Mouse (Mus musculus): ENCODE results near the gene Mrpl33. TPM values are rescaled to one million over a fixed set of nuclear protein-coding genes. Genes with fewer than 3 reads are reported as not detected.

The Mrpl33 gene
- polyA plus RNA-seq, 1 experiment from 2014 or later = 323 TPM

DNA sequence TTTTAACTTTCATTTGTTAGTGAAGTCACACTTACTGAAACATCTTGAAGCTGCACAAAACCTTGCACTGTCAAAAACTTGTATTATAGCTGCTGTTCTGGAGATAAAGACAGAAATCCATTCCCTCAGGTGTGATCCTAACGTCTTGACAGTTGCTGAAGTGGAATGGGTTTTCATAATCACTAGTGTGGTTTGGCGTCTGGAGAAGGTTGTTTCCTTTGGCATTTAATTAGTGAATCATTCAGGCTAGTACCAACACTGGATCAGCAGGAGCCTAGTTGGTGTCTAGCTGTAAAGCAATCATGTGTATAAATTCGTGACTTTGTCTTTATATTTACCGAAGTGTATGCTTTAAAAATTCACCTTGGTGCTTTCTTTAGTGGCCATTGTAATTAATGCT, 102.2 kb downstream of the Mrpl33 start:
- Histone ChIP-seq H3K4me2 (peak overlapping the region; percentile 83; the same call in 1 of the 2 replicates), H3K9me3 (replicated peaks; ENCODE audit: control insufficient read depth, low read length) (no peaks in the 10 kb centered on the region), H3K4me3 (ENCODE audit: low read depth, low read length) (no peak overlapping the region), H3K27me3 (ENCODE audit: control insufficient read depth, insufficient read depth, low read length) (no peaks in the 10 kb centered on the region), H3K36me3 (ENCODE audit: control insufficient read depth, insufficient read depth, low read length) (no peaks in the 10 kb centered on the region; the same call in 1 of the 2 replicates), H3K27ac (ENCODE audit: low read depth, low read length) (no peak overlapping the region), H3K4me1 (ENCODE audit: control insufficient read depth, insufficient read depth, low read length) (no peaks in the 10 kb centered on the region), H3K9ac (ENCODE audit: low read depth, low read length) (no peak overlapping the region)
- ATAC-seq (replicated peaks; ENCODE audit: insufficient number of reproducible peaks, low FRiP score, low TSS enrichment) = no peak
- 54% methylated on average over 4 of the region's 4 CpGs for WGBS (ENCODE audit: insufficient replicate concordance)

GRCm38 (mm10) chr5:31699397-31699796, 102.7 kb downstream of the Mrpl33 start:
- Histone ChIP-seq H3K4me1 (ENCODE audit: control insufficient read depth, insufficient read depth, low read length) (no peaks in the 10 kb centered on the region), H3K4me3 (ENCODE audit: low read depth, low read length) (no peak overlapping the region), H3K4me2 (no peak overlapping the region), H3K36me3 (ENCODE audit: control insufficient read depth, insufficient read depth, low read length) (peaks cover 3% of the 10 kb centered on the region; the same call in 1 of the 2 replicates), H3K9ac (ENCODE audit: low read depth, low read length) (no peak overlapping the region), H3K9me3 (replicated peaks; ENCODE audit: control insufficient read depth, low read length) (no peaks in the 10 kb centered on the region), H3K27ac (ENCODE audit: low read depth, low read length) (no peak overlapping the region), H3K27me3 (ENCODE audit: control insufficient read depth, insufficient read depth, low read length) (no peaks in the 10 kb centered on the region)
- no peak for ATAC-seq (replicated peaks; ENCODE audit: insufficient number of reproducible peaks, low FRiP score, low TSS enrichment)

- Histone ChIP-seq H3K4me3 (ENCODE audit: low read depth, low read length) (no peak overlapping the region), H3K4me2 (no peak overlapping the region), H3K9ac (ENCODE audit: low read depth, low read length) (no peak overlapping the region), H3K4me1 (ENCODE audit: control insufficient read depth, insufficient read depth, low read length) (no peaks in the 10 kb centered on the region), H3K27ac (ENCODE audit: low read depth, low read length) (no peak overlapping the region), H3K27me3 (ENCODE audit: control insufficient read depth, insufficient read depth, low read length) (no peaks in the 10 kb centered on the region), H3K36me3 (ENCODE audit: control insufficient read depth, insufficient read depth, low read length) (peaks cover 3% of the 10 kb centered on the region; the same call in 1 of the 2 replicates), H3K9me3 (replicated peaks; ENCODE audit: control insufficient read depth, low read length) (no peaks in the 10 kb centered on the region)
- no peak for ATAC-seq (replicated peaks; ENCODE audit: insufficient number of reproducible peaks, low FRiP score, low TSS enrichment)
- 79% methylated on average over 5 of the region's 5 CpGs for WGBS (ENCODE audit: insufficient replicate concordance)
Measured at GRCm38 (mm10) chr5:31704971-31705370, 108.2 kb downstream of the Mrpl33 start.

DNA sequence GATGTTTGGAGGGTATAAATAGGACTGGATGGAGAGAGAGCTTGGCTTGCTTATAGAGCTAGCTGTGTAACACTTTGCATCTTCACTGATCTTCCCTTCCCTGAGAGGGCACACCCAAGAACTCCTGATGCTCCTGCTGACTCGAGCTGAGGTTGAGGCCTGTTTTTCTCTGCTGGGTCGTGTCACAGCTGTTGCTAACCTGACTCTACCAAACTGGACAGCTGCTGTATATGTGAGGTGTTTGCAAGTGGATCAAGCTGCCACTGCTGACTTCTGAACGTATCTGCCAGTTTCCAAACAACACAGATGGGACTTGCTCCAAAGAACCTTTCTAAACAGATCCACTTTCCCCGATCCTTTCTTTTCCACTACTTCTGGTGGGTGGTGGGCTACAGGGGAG, 110.1 kb downstream of the Mrpl33 start:
- no peak overlapping the region for H3K27ac ChIP-seq (ENCODE audit: low read depth, low read length)
- 81% methylated on average over 4 of the region's 4 CpGs for WGBS (ENCODE audit: insufficient replicate concordance)
- H3K27me3 ChIP-seq (ENCODE audit: control insufficient read depth, insufficient read depth, low read length) = no peaks in the 10 kb centered on the region
- no peak for ATAC-seq (replicated peaks; ENCODE audit: insufficient number of reproducible peaks, low FRiP score, low TSS enrichment)
- no peak overlapping the region for H3K9ac ChIP-seq (ENCODE audit: low read depth, low read length)
- H3K36me3 ChIP-seq (ENCODE audit: control insufficient read depth, insufficient read depth, low read length) = peaks cover 6% of the 10 kb centered on the region; the same call in 1 of the 2 replicates
- 0 out of 2 replicates have a peak, but pooled peaks cover 2% of the 10 kb centered on the region for H3K9me3 ChIP-seq (replicated peaks; ENCODE audit: control insufficient read depth, low read length)
- H3K4me2 ChIP-seq = no peak overlapping the region
- no peak overlapping the region for H3K4me3 ChIP-seq (ENCODE audit: low read depth, low read length)
- no peaks in the 10 kb centered on the region for H3K4me1 ChIP-seq (ENCODE audit: control insufficient read depth, insufficient read depth, low read length)

DNA sequence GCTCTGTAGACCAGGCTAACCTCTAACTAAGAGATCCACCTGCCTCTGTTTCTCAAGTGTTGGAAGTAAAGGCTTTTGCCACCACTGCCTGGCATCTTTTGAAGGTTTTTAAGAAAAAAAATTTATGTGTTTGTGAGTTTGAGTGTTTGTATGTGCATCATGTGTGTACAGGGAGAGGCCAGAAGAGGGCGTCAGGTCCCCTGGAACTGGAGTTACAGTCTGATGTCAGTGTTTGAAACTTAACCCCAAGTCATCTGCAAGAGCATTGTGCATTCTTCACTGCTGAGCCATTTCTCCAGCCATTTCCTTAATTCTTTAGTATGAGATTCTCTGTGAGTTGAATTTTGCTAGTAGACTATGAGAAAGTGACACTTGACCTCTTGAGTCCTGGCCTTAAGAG, 112.7 kb downstream of the Mrpl33 start:
- H3K27ac ChIP-seq (ENCODE audit: low read depth, low read length) = no peak overlapping the region
- no peak overlapping the region for H3K9ac ChIP-seq (ENCODE audit: low read depth, low read length)
- peaks cover 3% of the 10 kb centered on the region; the same call in 1 of the 2 replicates for H3K36me3 ChIP-seq (ENCODE audit: control insufficient read depth, insufficient read depth, low read length)
- WGBS (ENCODE audit: insufficient replicate concordance) = 68% methylated on average over 1 of the region's 1 CpGs
- H3K27me3 ChIP-seq (ENCODE audit: control insufficient read depth, insufficient read depth, low read length) = no peaks in the 10 kb centered on the region
- H3K4me3 ChIP-seq (ENCODE audit: low read depth, low read length) = no peak overlapping the region
- H3K4me1 ChIP-seq (ENCODE audit: control insufficient read depth, insufficient read depth, low read length) = peaks cover 5% of the 10 kb centered on the region; the same call in 1 of the 2 replicates
- no peak for ATAC-seq (replicated peaks; ENCODE audit: insufficient number of reproducible peaks, low FRiP score, low TSS enrichment)
- H3K9me3 ChIP-seq (replicated peaks; ENCODE audit: control insufficient read depth, low read length) = 0 out of 2 replicates have a peak, but pooled peaks cover 2% of the 10 kb centered on the region
- H3K4me2 ChIP-seq = no peak overlapping the region

DNA sequence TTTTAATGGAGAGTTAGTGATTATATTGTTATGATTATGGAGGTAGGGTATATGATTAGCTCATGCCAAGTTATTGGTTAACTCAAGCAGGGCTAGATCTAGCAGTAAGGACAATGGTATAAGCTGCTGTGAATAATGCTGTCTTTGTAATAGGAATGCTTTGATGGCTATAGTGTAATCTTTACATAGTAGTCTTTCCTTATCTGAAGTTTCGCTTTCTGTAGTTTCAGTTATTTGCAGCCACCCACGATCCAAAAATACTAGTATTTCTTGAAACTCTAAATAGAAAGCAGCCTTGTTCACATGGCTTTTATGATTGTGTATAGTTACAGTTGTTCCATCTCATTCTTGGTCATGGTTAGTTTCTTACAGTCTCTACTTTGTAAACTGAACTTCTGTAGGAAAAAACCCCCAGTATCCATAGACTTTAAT, 116.6 kb downstream of the Mrpl33 start:
- Histone ChIP-seq H3K27me3 (ENCODE audit: control insufficient read depth, insufficient read depth, low read length) (no peaks in the 10 kb centered on the region), H3K4me2 (no peak overlapping the region), H3K9me3 (replicated peaks; ENCODE audit: control insufficient read depth, low read length) (0 out of 2 replicates have a peak, but pooled peaks cover 2% of the 10 kb centered on the region), H3K9ac (ENCODE audit: low read depth, low read length) (no peak overlapping the region), H3K4me3 (ENCODE audit: low read depth, low read length) (no peak overlapping the region), H3K4me1 (ENCODE audit: control insufficient read depth, insufficient read depth, low read length) (peaks cover 5% of the 10 kb centered on the region; the same call in 1 of the 2 replicates), H3K27ac (ENCODE audit: low read depth, low read length) (no peak overlapping the region), H3K36me3 (ENCODE audit: control insufficient read depth, insufficient read depth, low read length) (peaks cover 3% of the 10 kb centered on the region; the same call in 1 of the 2 replicates)
- WGBS (ENCODE audit: insufficient replicate concordance) = 64% methylated on average over 2 of the region's 2 CpGs
- ATAC-seq (replicated peaks; ENCODE audit: insufficient number of reproducible peaks, low FRiP score, low TSS enrichment) = no peak

GRCm38 (mm10) chr5:31713841-31714264, 117.1 kb downstream of the Mrpl33 start:
- 49% methylated on average over 5 of the region's 5 CpGs for WGBS (ENCODE audit: insufficient replicate concordance)
- Histone ChIP-seq H3K4me1 (ENCODE audit: control insufficient read depth, insufficient read depth, low read length) (peaks cover 5% of the 10 kb centered on the region; the same call in 1 of the 2 replicates), H3K9ac (ENCODE audit: low read depth, low read length) (no peak overlapping the region), H3K4me3 (ENCODE audit: low read depth, low read length) (no peak overlapping the region), H3K27ac (ENCODE audit: low read depth, low read length) (no peak overlapping the region), H3K36me3 (ENCODE audit: control insufficient read depth, insufficient read depth, low read length) (peaks cover 3% of the 10 kb centered on the region; the same call in 1 of the 2 replicates), H3K27me3 (ENCODE audit: control insufficient read depth, insufficient read depth, low read length) (no peaks in the 10 kb centered on the region), H3K9me3 (replicated peaks; ENCODE audit: control insufficient read depth, low read length) (0 out of 2 replicates have a peak, but pooled peaks cover 2% of the 10 kb centered on the region), H3K4me2 (no peak overlapping the region)
- ATAC-seq (replicated peaks; ENCODE audit: insufficient number of reproducible peaks, low FRiP score, low TSS enrichment) = no peak

Small RNAs within 50 kb of the gene (microRNA-seq; reads per million reads assigned to microRNA genes)
- gene Mir3473e (ENCODE audit: borderline number of aligned reads) = not detected

Other genes starting within 250 kb of the Mrpl33 start
- gene Zfp512, start 144.5 kb upstream of the Mrpl33 start, polyA plus RNA-seq (2014; fragmentation: Nextera tagmentation; extraction: Ambion mirVana) = 34.4 and 44.0 TPM in 2 replicates
- gene 4930548H24Rik, start 111.2 kb upstream of the Mrpl33 start, polyA plus RNA-seq (2014; fragmentation: Nextera tagmentation; extraction: Ambion mirVana) = 0.08 TPM in 1 of 2 replicates, not detected in the other
- 52.0 and 52.7 TPM in 2 replicates for gene Gpn1, start 102.2 kb upstream of the Mrpl33 start, polyA plus RNA-seq (2014; fragmentation: Nextera tagmentation; extraction: Ambion mirVana)
- 22.5 and 25.2 TPM in 2 replicates for gene Slc4a1ap, start 69.9 kb upstream of the Mrpl33 start, polyA plus RNA-seq (2014; fragmentation: Nextera tagmentation; extraction: Ambion mirVana)
- gene Supt7l, start 69.1 kb upstream of the Mrpl33 start, polyA plus RNA-seq (2014; fragmentation: Nextera tagmentation; extraction: Ambion mirVana) = 17.0 and 17.1 TPM in 2 replicates
- gene Rbks, start 100.7 kb downstream of the Mrpl33 start, polyA plus RNA-seq (2014; fragmentation: Nextera tagmentation; extraction: Ambion mirVana) = 4.9 and 7.7 TPM in 2 replicates
- 42.9 and 57.8 TPM in 2 replicates for gene Babam2, start 100.7 kb downstream of the Mrpl33 start, polyA plus RNA-seq (2014; fragmentation: Nextera tagmentation; extraction: Ambion mirVana)